Mouse (Mus musculus) liver, adult 2 months (tissue): ENCODE measurements around the gene Ndfip2. TPM values are rescaled to one million over a fixed set of nuclear protein-coding genes. Genes with fewer than 3 reads are reported as not detected.
A peak's percentile ranks its signal among the peaks of the same experiment; 100 is the strongest.

Experiments
- DNase-seq: peaks from one replicate; pipeline ENCODE4 v3.0.0-alpha.2; 2011; ENCODE audit warnings: low read depth, low spot score; ENCODE audit errors: extremely low read depth
- H3K27ac ChIP-seq: fragments of 200-500 bp; replicated peaks from 2 replicates; pipeline ENCODE4 v1.5.1; 2012; ENCODE audit warnings: low read depth, mild to moderate bottlenecking, control low read depth, inconsistent platforms, low read length; ENCODE audit not compliant: insufficient read depth
- H3K27me3 ChIP-seq: fragments of 200-500 bp; 2 replicates; pipeline ENCODE4 v1.6.1; 2012; ENCODE audit warnings: mild to moderate bottlenecking, moderate library complexity, low read length, inconsistent platforms; ENCODE audit not compliant: control insufficient read depth, insufficient read depth
- H3K36me3 ChIP-seq: fragments of 200-500 bp; 2 replicates; pipeline ENCODE4 v1.6.1; 2012; ENCODE audit warnings: low read length, inconsistent platforms; ENCODE audit not compliant: control insufficient read depth, insufficient read depth
- H3K4me1 ChIP-seq: fragments of 200-500 bp; 2 replicates; pipeline ENCODE4 v1.6.1; 2011; ENCODE audit warnings: low read length; ENCODE audit not compliant: control insufficient read depth, insufficient read depth
- H3K4me3 ChIP-seq: fragments of 200-500 bp; 2 replicates; pipeline ENCODE4 v1.5.1; 2011; ENCODE audit warnings: low read depth, mild to moderate bottlenecking, control low read depth, low read length, moderate library complexity; ENCODE audit not compliant: insufficient read depth
- H3K79me2 ChIP-seq: fragments of 200-500 bp; 2 replicates; pipeline ENCODE4 v1.6.1; 2012; ENCODE audit warnings: inconsistent platforms, mild to moderate bottlenecking, low read length, moderate library complexity; ENCODE audit not compliant: control insufficient read depth, insufficient read depth
- H3K9ac ChIP-seq: fragments of 200-500 bp; 2 replicates; pipeline ENCODE4 v1.6.1; 2012; ENCODE audit warnings: low read depth, mild to moderate bottlenecking, control low read depth, inconsistent platforms, low read length
- CTCF ChIP-seq: fragments of 200-500 bp; IDR thresholded peaks from 2 replicates; pipeline ENCODE4 v1.5.1; 2011; ENCODE audit warnings: low read depth, low read length, control low read depth
- POLR2A ChIP-seq: fragments of 200-500 bp; IDR thresholded peaks from 2 replicates; pipeline ENCODE4 v1.6.1; 2011; ENCODE audit warnings: low read length, control low read depth; ENCODE audit not compliant: insufficient read depth; ENCODE audit errors: extremely low read depth
- WGBS: fragments of 180-500 bp; shearing (Covaris S2); methylation state at CpG from one replicate; pipeline ENCODE4 v1.1.7; 2018; 5-methylcytosine and 5-hydroxymethylcytosine counted together
- polyA plus RNA-seq: library from polyadenylated mRNA; depleted of rRNA; stranded (reverse); fragments of >200 nt; gene quantifications from 2 replicates; pipeline ENCODE4 v1.2.3, GENCODE M21; 2012
- total RNA-seq: library from RNA; depleted of rRNA; stranded (reverse); fragments of >200 nt; gene quantifications from 2 replicates; pipeline ENCODE4 v1.2.3, GENCODE M21; 2014

Ndfip2 gene
- total and polyA plus RNA-seq, 2 experiments: 42.8 to 48.1 TPM

GRCm38 (mm10) chr14:105287972-105288371, 29.6 kb downstream of the Ndfip2 start:
- Histone ChIP-seq H3K4me1 (no peaks in the 10 kb centered on the region), H3K36me3 (peaks cover 16% of the 10 kb centered on the region; the same call in 1 of the 2 replicates), H3K4me3 (no peak overlapping the region), H3K9ac (no peak overlapping the region), H3K27ac (no peak overlapping the region), H3K27me3 (no peaks in the 10 kb centered on the region), H3K79me2 (peaks cover 2% of the 10 kb centered on the region; the same call in 1 of the 2 replicates)
- 99% methylated on average over 2 of the region's 2 CpGs for WGBS
- TF ChIP-seq CTCF: no peak
- no peak for TF ChIP-seq POLR2A
- DNase-seq: no peak

- TF ChIP-seq POLR2A (no peak), CTCF (no peak)
- no peak overlapping the region for H3K27ac ChIP-seq
- no peak overlapping the region for H3K9ac ChIP-seq
- H3K4me1 ChIP-seq: no peaks in the 10 kb centered on the region
- 82% methylated on average over 4 of the region's 4 CpGs for WGBS
- H3K4me3 ChIP-seq: no peak overlapping the region
- H3K79me2 ChIP-seq: no peaks in the 10 kb centered on the region; the same call in 1 of the 2 replicates
- peaks cover 16% of the 10 kb centered on the region; the same call in 1 of the 2 replicates for H3K36me3 ChIP-seq
- no peaks in the 10 kb centered on the region for H3K27me3 ChIP-seq
- DNase-seq: peak; percentile 51
Observed at GRCm38 (mm10) chr14:105288529-105288928, 30.2 kb downstream of the Ndfip2 start.

GRCm38 (mm10) chr14:105292139-105292538, 33.8 kb downstream of the Ndfip2 start:
- H3K27me3 ChIP-seq: no peaks in the 10 kb centered on the region
- no peak for TF ChIP-seq CTCF
- TF ChIP-seq POLR2A: no peak
- H3K4me1 ChIP-seq: no peaks in the 10 kb centered on the region
- H3K4me3 ChIP-seq: no peak overlapping the region
- H3K79me2 ChIP-seq: no peaks in the 10 kb centered on the region
- no peak overlapping the region for H3K27ac ChIP-seq
- H3K9ac ChIP-seq: no peak overlapping the region
- peaks cover 17% of the 10 kb centered on the region; the same call in 1 of the 2 replicates for H3K36me3 ChIP-seq
- 91% methylated on average over 9 of the region's 9 CpGs for WGBS
- no peak for DNase-seq

- H3K27ac ChIP-seq: no peak overlapping the region
- H3K27me3 ChIP-seq: no peaks in the 10 kb centered on the region
- H3K4me3 ChIP-seq: no peak overlapping the region
- TF ChIP-seq CTCF (no peak), POLR2A (no peak)
- H3K36me3 ChIP-seq: peaks cover 18% of the 10 kb centered on the region
- WGBS: 91% methylated on average over 3 of the region's 3 CpGs
- no peaks in the 10 kb centered on the region for H3K4me1 ChIP-seq
- no peak for DNase-seq
- no peak overlapping the region for H3K9ac ChIP-seq
- no peaks in the 10 kb centered on the region for H3K79me2 ChIP-seq
Observed at GRCm38 (mm10) chr14:105293777-105294176, 35.4 kb downstream of the Ndfip2 start.

GRCm38 (mm10) chr14:105295820-105296582, 37.6 kb downstream of the Ndfip2 start:
- Histone ChIP-seq H3K4me3 (no peak overlapping the region), H3K4me1 (peaks cover 2% of the 10 kb centered on the region; the same call in 1 of the 2 replicates), H3K36me3 (peaks cover 15% of the 10 kb centered on the region), H3K27me3 (no peaks in the 10 kb centered on the region), H3K27ac (no peak overlapping the region), H3K9ac (no peak overlapping the region), H3K79me2 (no peaks in the 10 kb centered on the region)
- no peak for TF ChIP-seq POLR2A
- peak; percentile 43 for TF ChIP-seq CTCF
- DNase-seq: peak; percentile 72
- WGBS: 56% methylated on average over 6 of the region's 6 CpGs

GRCm38 (mm10) chr14:105299744-105300255, 41.4 kb downstream of the Ndfip2 start:
- DNase-seq: no peak
- WGBS: 64% methylated on average over 5 of the region's 5 CpGs
- TF ChIP-seq CTCF (no peak), POLR2A (no peak)
- no peak overlapping the region for H3K9ac ChIP-seq
- no peak overlapping the region for H3K4me3 ChIP-seq
- H3K79me2 ChIP-seq: no peaks in the 10 kb centered on the region
- peaks cover 2% of the 10 kb centered on the region; the same call in 1 of the 2 replicates for H3K4me1 ChIP-seq
- no peak overlapping the region for H3K27ac ChIP-seq
- peaks cover 13% of the 10 kb centered on the region for H3K36me3 ChIP-seq
- no peaks in the 10 kb centered on the region for H3K27me3 ChIP-seq
